Comparison of ENCODE assay signal across 23 mouse cellular contexts in the genomic region with DNA sequence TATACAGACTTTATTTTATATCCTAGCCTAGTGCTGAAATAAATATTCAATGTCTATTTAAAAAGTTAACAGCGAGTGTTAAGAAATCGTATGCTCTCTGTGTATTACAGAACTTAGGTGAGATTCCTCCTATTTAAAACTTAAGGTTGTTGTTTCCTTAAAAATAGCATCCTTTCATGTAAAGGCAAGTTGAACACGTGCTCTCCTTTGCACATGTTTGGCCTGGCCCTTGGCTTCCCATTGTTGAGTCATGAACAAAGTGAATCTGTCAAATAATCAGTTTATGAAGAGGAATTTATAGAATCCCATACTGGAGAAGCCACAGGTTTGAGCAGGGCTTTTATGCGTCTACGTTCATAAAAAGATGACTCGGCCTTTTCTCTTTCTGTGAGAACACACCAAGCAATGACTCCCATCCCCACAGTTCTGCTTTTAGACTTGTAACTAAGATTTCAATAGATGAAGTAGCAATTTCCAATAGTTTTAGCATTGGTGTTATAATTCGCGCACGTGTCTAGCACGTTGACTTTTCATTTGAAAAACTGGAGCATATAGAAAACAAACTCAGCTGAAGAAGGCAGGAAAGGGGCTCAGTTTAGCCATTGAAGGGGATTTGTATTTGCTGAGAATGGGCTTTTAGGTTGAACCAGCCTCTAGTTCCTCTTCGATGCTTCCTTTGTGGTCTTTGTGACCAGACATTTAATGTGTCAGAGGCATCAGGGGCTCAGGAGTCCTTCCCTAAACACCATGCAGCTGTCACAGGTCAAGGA. TPM values are rescaled to one million over a fixed set of nuclear protein-coding genes. Genes with fewer than 3 reads are reported as not detected.
DNase-seq lines count a peak whose midpoint lies in the region; ATAC-seq and TF ChIP-seq lines count a peak whose summit lies in the region.
"Had no signal": no experiment of that assay in that cellular context is flagged by ENCODE, and none has a peak within 500 bp of the region (broad histone marks: within the 10 kb centered on the region; RNA-seq: fewer than 3 reads in every experiment).

No protein-coding gene starts in this region.

- peaks cover 29 to 90% of the 10 kb centered on the region in 2 experiments for H3K4me1 ChIP-seq in CH12.LX (ENCODE audit: control insufficient read depth in 1 of 2, insufficient read depth in 2 of 2)
- H3K4me1 ChIP-seq in cortical plate, adult 2 months (ENCODE audit: control insufficient read depth, insufficient read depth, low read length): no peaks in the 10 kb centered on the region
- peaks cover 9% of the 10 kb centered on the region for H3K4me1 ChIP-seq in neural tube, embryonic 15.5 days
- H3K4me1 ChIP-seq: embryonic facial prominence, embryonic 12.5 days; liver, embryonic 15.5 days; megakaryocyte, embryonic 14.5 days had no signal

- no peak for TF ChIP-seq EP300 in CH12.LX (IDR thresholded peaks at IDR 0.05; ENCODE audit: low read length)

- H3K27me3 ChIP-seq in CH12.LX (replicated peaks): no peaks in the 10 kb centered on the region
- H3K27me3 ChIP-seq in neural tube, embryonic 15.5 days (replicated peaks): no peaks in the 10 kb centered on the region
- H3K27me3 ChIP-seq: embryonic facial prominence, embryonic 12.5 days; liver, embryonic 15.5 days had no signal

- TF ChIP-seq CTCF in layer of hippocampus, adult 2 months (conservative IDR thresholded peaks at IDR 0.05): no peak
- TF ChIP-seq CTCF in CH12.LX (conservative IDR thresholded peaks at IDR 0.05 in 1 of 2, IDR thresholded peaks at IDR 0.05 in 1 of 2; ENCODE audit: low read depth in 2 of 2, low read length in 2 of 2): no peak
- TF ChIP-seq CTCF in cortical plate, adult 2 months (IDR thresholded peaks at IDR 0.05; ENCODE audit: extremely low read depth, insufficient read depth, low read length): no peak

- peak; percentile 21 for ATAC-seq in monocyte, adult 5-6 weeks (replicated peaks; ENCODE audit: insufficient number of reproducible peaks, low FRiP score, low TSS enrichment, poor library complexity, severe bottlenecking)
- ATAC-seq in neural tube, embryonic 15.5 days (ENCODE audit: low FRiP score): no peak
- ATAC-seq: forebrain, embryonic 16.5 days; hindbrain, postnatal 0 days; lung, postnatal 0 days; midbrain, embryonic 16.5 days had no signal

- peaks cover 72% of the 10 kb centered on the region for H3K79me2 ChIP-seq in CH12.LX (replicated peaks; ENCODE audit: control insufficient read depth, extremely low read depth, insufficient read depth, poor library complexity, severe bottlenecking)

- peaks cover 0 to 22% of the 10 kb centered on the region in 2 experiments for H3K36me3 ChIP-seq in CH12.LX (replicated peaks in 1 of 2; ENCODE audit: control insufficient read depth in 1 of 2, insufficient read depth in 1 of 2, low read length in 1 of 2)
- no peaks in the 10 kb centered on the region for H3K36me3 ChIP-seq in neural tube, embryonic 15.5 days
- H3K36me3 ChIP-seq: embryonic facial prominence, embryonic 12.5 days; liver, embryonic 15.5 days had no signal

- 90% methylated on average over 11 of the region's 11 CpGs for WGBS in neural tube, embryonic 15.5 days

- no peak for TF ChIP-seq POLR2A in CH12.LX (IDR thresholded peaks at IDR 0.05; ENCODE audit: low read depth, low read length)
- TF ChIP-seq POLR2A in cortical plate, adult 2 months (IDR thresholded peaks at IDR 0.05; ENCODE audit: extremely low read depth, insufficient read depth, low read length): no peak

- peak overlapping the region; percentile 29 for H3K27ac ChIP-seq in layer of hippocampus, adult 2 months
- peak overlapping the region; percentile 28 for H3K27ac ChIP-seq in CH12.LX (ENCODE audit: insufficient read depth, low read depth)
- H3K27ac ChIP-seq in cortical plate, adult 2 months (ENCODE audit: insufficient read depth, low read length): peak overlapping the region; percentile 65
- H3K27ac ChIP-seq in neural tube, embryonic 15.5 days (replicated peaks): no peak overlapping the region
- H3K27ac ChIP-seq: embryonic facial prominence, embryonic 12.5 days; heart, adult 2 months; hindbrain, postnatal 0 days; left cerebral cortex, adult 2 months; liver, embryonic 15.5 days had no signal

- H3K9me3 ChIP-seq in CH12.LX (replicated peaks; ENCODE audit: low read length): no peaks in the 10 kb centered on the region
- H3K9me3 ChIP-seq in neural tube, embryonic 15.5 days (replicated peaks): no peaks in the 10 kb centered on the region
- H3K9me3 ChIP-seq: embryonic facial prominence, embryonic 12.5 days; liver, embryonic 15.5 days; megakaryocyte, embryonic 14.5 days had no signal

- H3K4me3 ChIP-seq in layer of hippocampus, adult 2 months: no peak overlapping the region
- no peak overlapping the region for H3K4me3 ChIP-seq in CH12.LX (replicated peaks in 1 of 3; ENCODE audit: low read depth in 2 of 3, low read length in 2 of 3, poor library complexity in 1 of 3)
- no peak overlapping the region for H3K4me3 ChIP-seq in cortical plate, adult 2 months (ENCODE audit: insufficient read depth, low read length)
- H3K4me3 ChIP-seq in neural tube, embryonic 15.5 days (replicated peaks): no peak overlapping the region
- H3K4me3 ChIP-seq: embryonic facial prominence, embryonic 12.5 days; heart, adult 2 months; left cerebral cortex, adult 2 months; liver, embryonic 15.5 days; megakaryocyte, embryonic 14.5 days had no signal

- H3K9ac ChIP-seq in CH12.LX (ENCODE audit: insufficient read depth, low read depth): 0 out of 2 replicates have a peak overlapping the region, but pooled peaks have one; percentile 39
- no peak overlapping the region for H3K9ac ChIP-seq in neural tube, embryonic 15.5 days (replicated peaks)
- H3K9ac ChIP-seq: embryonic facial prominence, embryonic 12.5 days; liver, embryonic 15.5 days had no signal

- dilution Hi-C loops in CH12.LX (cut with MboI; ENCODE audit: extremely low pct_ligation_motif_present, extremely low pct_unique_long_range_greater_than_20kb, low sequenced_read_pairs): no loop called here

- no peak for DNase-seq in layer of hippocampus, adult 2 months (ENCODE audit: low spot score in 2 of 2)
- DNase-seq in layer of hippocampus, adult 18-20 months (ENCODE audit: low spot score in 2 of 2): no peak
- DNase-seq in CH12.LX (ENCODE audit: extremely low read depth): no peak
- no peak for DNase-seq in cerebellum, postnatal 10 days
- DNase-seq: B cell, adult 2 months; cerebellum, adult 8-10 months; heart, adult 2 months; heart, postnatal 4 days; kidney, adult 18-20 months; kidney, postnatal 10 days; retina, postnatal 1 day; thymus, postnatal 4 days had no signal

- in situ Hi-C loops in CH12.LX (cut with MboI; ENCODE audit: low pct_ligation_motif_present, low pct_unique_long_range_greater_than_20kb, low sequenced_read_pairs): no loop called here

- H3K4me2 ChIP-seq in CH12.LX (ENCODE audit: insufficient read depth, low read depth, poor library complexity, severe bottlenecking): peak overlapping the region; percentile 31
- no peak overlapping the region for H3K4me2 ChIP-seq in neural tube, embryonic 15.5 days
- H3K4me2 ChIP-seq: embryonic facial prominence, embryonic 12.5 days; liver, embryonic 15.5 days had no signal

- no peak for TF ChIP-seq RAD21 in CH12.LX (IDR thresholded peaks at IDR 0.05; ENCODE audit: low read depth, low read length)

TF ChIP-seq in CH12.LX, 34 proteins besides CTCF, POLR2A, EP300 and RAD21:
- TF ChIP-seq MAX (IDR thresholded peaks at IDR 0.05; ENCODE audit: low read length) (peak; percentile 95), MEF2A (IDR thresholded peaks at IDR 0.05; ENCODE audit: borderline replicate concordance, low read depth, low read length) (no peak), BHLHE40 (IDR thresholded peaks at IDR 0.05; ENCODE audit: low read depth, low read length) (peak; percentile 45; the same call in 1 of the 2 replicates), MAFK (IDR thresholded peaks at IDR 0.05; ENCODE audit: insufficient replicate concordance, low read length) (0 out of 2 replicates have a peak, but pooled peaks have one; percentile 35), MYC (IDR thresholded peaks at IDR 0.05; ENCODE audit: low read depth, low read length) (peak; percentile 98), ZKSCAN1 (IDR thresholded peaks at IDR 0.05; ENCODE audit: borderline replicate concordance, low read depth, low read length) (no peak), E2F4 (IDR thresholded peaks at IDR 0.05; ENCODE audit: insufficient replicate concordance, low read depth, low read length) (no peak), ELF1 (IDR thresholded peaks at IDR 0.05; ENCODE audit: low read depth, low read length) (no peak), PAX5 (IDR thresholded peaks at IDR 0.05; ENCODE audit: low read length) (no peak)

RNA-seq across cellular contexts. Expression of gene Camk2d, which starts 29.1 kb away (rescaled TPM):
- 10 to 100 TPM; 35.5 to 36.4 TPM for total RNA-seq in layer of hippocampus, adult 2 months (2021)
- total RNA-seq in layer of hippocampus, adult 18-20 months (2021): 10 to 100 TPM; 42.6 to 48.9 TPM
- total RNA-seq in CH12.LX (2012; rRNA removed) (59.7 and 80.4 TPM in 2 replicates), CH12.LX (2014; rRNA removed) (64.6 and 77.3 TPM in 2 replicates)
- 66.1 and 68.9 TPM in 2 replicates for polyA plus RNA-seq in CH12.LX (2012; ENCODE audit: insufficient read length, low read depth)
- polyA plus RNA-seq in cortical plate, adult 2 months (2012; rRNA removed): 62.7 and 66.4 TPM in 2 replicates
- 170 to 200 TPM (median 170 TPM) in 3 replicates for total RNA-seq in monocyte, adult 5-6 weeks (2017)
- 119 and 134 TPM in 2 replicates for polyA plus RNA-seq in neural tube, embryonic 15.5 days (2015; fragmentation: Nextera tagmentation; extraction: Ambion mirVana)
